Mouse (Mus musculus) MEL (cell line): ENCODE data around the gene Uggt1. TPM values are rescaled to one million over a fixed set of nuclear protein-coding genes. Genes with fewer than 3 reads are reported as not detected.

ENCODE experiments used
- DNase-seq: peaks from one replicate; pipeline ENCODE4 v3.0.0; 2011; ENCODE audit warnings: low read depth, low spot score
- H3K27ac ChIP-seq: 2 replicates; pipeline ENCODE4 v1.5.1; 2012; ENCODE audit warnings: low read depth, mild to moderate bottlenecking, control low read depth, low read length, moderate library complexity; ENCODE audit not compliant: control insufficient read depth
- H3K27me3 ChIP-seq, 2 experiments: fragments of 150-350 bp in 1 of 2; sonication (generic) in 1 of 2; 2 replicates each; pipeline ENCODE4 v1.6.1; 2012; ENCODE audit warnings: low read length in 2 of 2, mild to moderate bottlenecking in 2 of 2, improper control_type of control experiment in 1 of 2, moderate library complexity in 1 of 2; ENCODE audit not compliant: insufficient read depth in 2 of 2, control insufficient read depth in 1 of 2
- H3K36me3 ChIP-seq, 2 experiments: 2 replicates each; pipeline ENCODE4 v1.6.1; 2012 to 2014; ENCODE audit warnings: low read length in 2 of 2, improper control_type of control experiment in 1 of 2, inconsistent platforms in 1 of 2, mild to moderate bottlenecking in 1 of 2; ENCODE audit not compliant: insufficient read depth in 2 of 2, control insufficient read depth in 1 of 2
- H3K4me1 ChIP-seq, 2 experiments: fragments of 150-350 bp in 1 of 2; sonication (generic) in 1 of 2; 2 replicates each; pipeline ENCODE4 v1.6.1; 2012; ENCODE audit warnings: low read length in 2 of 2, improper control_type of control experiment in 1 of 2, mild to moderate bottlenecking in 1 of 2; ENCODE audit not compliant: insufficient read depth in 2 of 2, control insufficient read depth in 1 of 2
- H3K4me3 ChIP-seq, 2 experiments: fragments of 150-350 bp in 1 of 2; sonication (generic) in 1 of 2; 2 replicates each; pipeline ENCODE4 v1.5.1; 2012; ENCODE audit warnings: low read depth in 2 of 2, low read length in 2 of 2, mild to moderate bottlenecking in 2 of 2, moderate library complexity in 2 of 2, control low read depth in 1 of 2, improper control_type of control experiment in 1 of 2; ENCODE audit not compliant: control insufficient read depth in 1 of 2, insufficient read depth in 1 of 2
- H3K79me2 ChIP-seq: 2 replicates; pipeline ENCODE4 v1.6.1; 2012; ENCODE audit warnings: mild to moderate bottlenecking, low read length, moderate library complexity; ENCODE audit not compliant: control insufficient read depth, poor library complexity, insufficient read depth
- H3K9ac ChIP-seq: 2 replicates; pipeline ENCODE4 v1.6.1; 2012; ENCODE audit warnings: low read depth, mild to moderate bottlenecking, control low read depth, low read length, moderate library complexity; ENCODE audit not compliant: control insufficient read depth, poor library complexity, severe bottlenecking
- H3K9me3 ChIP-seq: fragments of 150-350 bp; sonication (generic); replicated peaks from 2 replicates; pipeline ENCODE4 v1.6.1; 2012; ENCODE audit warnings: mild to moderate bottlenecking, low read length, improper control_type of control experiment, moderate library complexity; ENCODE audit not compliant: insufficient read depth
- BHLHE40 ChIP-seq: IDR thresholded peaks from 2 replicates; pipeline ENCODE4 v1.6.1; 2012; ENCODE audit warnings: low read depth, mild to moderate bottlenecking, inconsistent platforms, low read length, improper control_type of control experiment, borderline replicate concordance
- CHD2 ChIP-seq: IDR thresholded peaks from 2 replicates; pipeline ENCODE4 v1.6.1; 2011; ENCODE audit warnings: low read length, improper control_type of control experiment
- CTCF ChIP-seq, 3 experiments: IDR thresholded peaks in 2 of 3; conservative IDR thresholded peaks in 1 of 3; 2 replicates each; pipeline ENCODE4 v1.5.1; 2011 to 2012; ENCODE audit warnings: low read length in 3 of 3, low read depth in 2 of 3, mild to moderate bottlenecking in 2 of 3, improper control_type of control experiment in 1 of 3, inconsistent platforms in 1 of 3, mixed read lengths in 1 of 3, moderate library complexity in 1 of 3; ENCODE audit not compliant: control insufficient read depth in 1 of 3, insufficient read depth in 1 of 3, poor library complexity in 1 of 3, severe bottlenecking in 1 of 3
- E2F4 ChIP-seq: IDR thresholded peaks from 2 replicates; pipeline ENCODE4 v1.6.1; 2011; ENCODE audit warnings: low read depth, low read length, improper control_type of control experiment, borderline replicate concordance
- ELF1 ChIP-seq: IDR thresholded peaks from 2 replicates; pipeline ENCODE4 v1.6.1; 2014; ENCODE audit warnings: low read depth, mild to moderate bottlenecking, inconsistent platforms, low read length, improper control_type of control experiment, moderate library complexity
- EP300 ChIP-seq, 2 experiments: IDR thresholded peaks; 2 replicates each; pipeline ENCODE4 v1.6.1; 2011; ENCODE audit warnings: improper control_type of control experiment in 2 of 2, low read length in 2 of 2, low read depth in 1 of 2, mild to moderate bottlenecking in 1 of 2
- GABPA ChIP-seq: IDR thresholded peaks from 2 replicates; pipeline ENCODE4 v1.6.1; 2012; ENCODE audit warnings: low read depth, mild to moderate bottlenecking, inconsistent platforms, low read length, improper control_type of control experiment, moderate library complexity
- GATA1 ChIP-seq: IDR thresholded peaks from 2 replicates; pipeline ENCODE4 v1.6.1; 2011; ENCODE audit warnings: low read depth, low read length, improper control_type of control experiment
- MAFK ChIP-seq: IDR thresholded peaks from 2 replicates; pipeline ENCODE4 v1.6.1; 2011; ENCODE audit warnings: low read depth, mild to moderate bottlenecking, low read length, improper control_type of control experiment, borderline replicate concordance
- MAX ChIP-seq: IDR thresholded peaks from 2 replicates; pipeline ENCODE4 v1.6.1; 2011; ENCODE audit warnings: low read length, improper control_type of control experiment
- MAZ ChIP-seq: IDR thresholded peaks from 2 replicates; pipeline ENCODE4 v1.6.1; 2012; ENCODE audit warnings: low read depth, mild to moderate bottlenecking, inconsistent platforms, low read length, improper control_type of control experiment
- MXI1 ChIP-seq: IDR thresholded peaks from 2 replicates; pipeline ENCODE4 v1.6.1; 2011; ENCODE audit warnings: mild to moderate bottlenecking, low read depth, low read length, improper control_type of control experiment
- MYC ChIP-seq: IDR thresholded peaks from 2 replicates; pipeline ENCODE4 v1.6.1; 2011; ENCODE audit warnings: low read depth, mild to moderate bottlenecking, low read length, improper control_type of control experiment, moderate library complexity
- NELFE ChIP-seq: IDR thresholded peaks from 2 replicates; pipeline ENCODE4 v1.6.1; 2011; ENCODE audit warnings: low read depth, low read length, improper control_type of control experiment
- RAD21 ChIP-seq: IDR thresholded peaks from 2 replicates; pipeline ENCODE4 v1.6.1; 2011; ENCODE audit warnings: mild to moderate bottlenecking, low read depth, low read length, improper control_type of control experiment
- SIN3A ChIP-seq: IDR thresholded peaks from 2 replicates; pipeline ENCODE4 v1.6.1; 2012; ENCODE audit warnings: low read length, improper control_type of control experiment, inconsistent platforms
- SMC3 ChIP-seq: IDR thresholded peaks from 2 replicates; pipeline ENCODE4 v1.6.1; 2011; ENCODE audit warnings: low read depth, low read length, improper control_type of control experiment
- USF1 ChIP-seq: IDR thresholded peaks from 2 replicates; pipeline ENCODE4 v1.6.1; 2014; ENCODE audit warnings: low read depth, mild to moderate bottlenecking, inconsistent platforms, low read length, improper control_type of control experiment, moderate library complexity
- ZC3H11A ChIP-seq: IDR thresholded peaks from 2 replicates; pipeline ENCODE4 v1.6.1; 2012; ENCODE audit warnings: low read depth, mild to moderate bottlenecking, inconsistent platforms, low read length, improper control_type of control experiment
- ZNF384 ChIP-seq: IDR thresholded peaks from 2 replicates; pipeline ENCODE4 v1.6.1; 2012; ENCODE audit warnings: low read depth, mild to moderate bottlenecking, inconsistent platforms, low read length, improper control_type of control experiment
- polyA plus RNA-seq, 2 experiments: library from polyadenylated mRNA; stranded (reverse) in 1 of 2; unstranded in 1 of 2; fragments of >175 nt in 1 of 2; fragments of >200 nt in 1 of 2; gene quantifications; 2 replicates each; pipeline versions ENCODE4 v1.2.1 to v1.2.4; 2012; ENCODE audit warnings: low replicate concordance in 2 of 2, low read depth in 1 of 2; ENCODE audit not compliant: insufficient read length in 2 of 2, insufficient read depth in 1 of 2, missing spikeins in 1 of 2
- total RNA-seq: library from RNA; depleted of rRNA; stranded (reverse); fragments of 300-350 nt; gene quantifications from 2 replicates; pipeline ENCODE4 v1.2.3, GENCODE M21; 2012

Gene Uggt1
- total and polyA plus RNA-seq, 3 experiments = 33.8 to 98.3 (median 47.9) TPM

DNA sequence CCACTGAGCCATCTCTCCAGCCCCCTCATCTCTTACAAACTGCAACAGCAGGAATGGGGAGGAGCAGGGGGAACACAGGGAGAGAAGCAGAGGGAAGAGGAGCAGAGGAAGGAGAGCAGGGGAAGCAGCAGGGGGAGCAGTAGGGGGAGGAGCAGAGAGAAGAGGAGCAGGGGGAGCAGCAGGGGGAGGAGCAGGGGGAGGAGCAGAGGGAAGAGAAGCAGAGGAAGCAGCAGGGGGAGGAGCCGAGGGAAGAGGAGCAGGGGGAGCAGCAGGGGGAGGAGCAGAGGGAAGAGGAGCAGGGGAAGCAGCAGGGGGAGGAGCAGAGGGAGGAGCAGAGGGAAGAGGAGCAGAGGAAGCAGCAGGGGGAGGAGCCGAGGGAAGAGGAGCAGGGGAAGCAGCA lies 14.1 kb upstream of the Uggt1 start (continued):
- TF ChIP-seq NELFE = no peak
- TF ChIP-seq, all 39 proteins: peak for 0

DNA sequence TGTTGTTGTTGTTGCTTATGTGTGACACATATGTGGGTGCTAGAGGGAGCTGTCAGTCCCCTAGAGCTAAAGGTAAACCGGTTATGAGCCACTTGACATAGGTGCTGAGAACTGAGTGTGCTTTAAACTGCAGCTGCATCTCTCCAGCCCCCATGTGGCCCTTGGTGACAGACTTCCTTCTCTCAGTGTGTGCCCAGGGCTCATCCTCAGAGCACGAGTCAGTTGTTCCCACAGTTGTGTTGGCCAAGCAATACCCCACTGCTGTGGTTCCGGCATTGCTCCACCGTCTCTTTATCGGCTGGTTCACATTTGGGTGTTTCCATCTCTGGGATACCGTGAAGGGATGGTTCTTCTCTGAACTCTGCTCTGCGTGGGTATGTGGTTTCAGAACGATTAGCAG lies 12.8 kb upstream of the Uggt1 start:
- H3K36me3 ChIP-seq = peaks cover 0 to under 1% of the 10 kb centered on the region in 2 experiments; a peak in 1 of 4 replicates

DNA sequence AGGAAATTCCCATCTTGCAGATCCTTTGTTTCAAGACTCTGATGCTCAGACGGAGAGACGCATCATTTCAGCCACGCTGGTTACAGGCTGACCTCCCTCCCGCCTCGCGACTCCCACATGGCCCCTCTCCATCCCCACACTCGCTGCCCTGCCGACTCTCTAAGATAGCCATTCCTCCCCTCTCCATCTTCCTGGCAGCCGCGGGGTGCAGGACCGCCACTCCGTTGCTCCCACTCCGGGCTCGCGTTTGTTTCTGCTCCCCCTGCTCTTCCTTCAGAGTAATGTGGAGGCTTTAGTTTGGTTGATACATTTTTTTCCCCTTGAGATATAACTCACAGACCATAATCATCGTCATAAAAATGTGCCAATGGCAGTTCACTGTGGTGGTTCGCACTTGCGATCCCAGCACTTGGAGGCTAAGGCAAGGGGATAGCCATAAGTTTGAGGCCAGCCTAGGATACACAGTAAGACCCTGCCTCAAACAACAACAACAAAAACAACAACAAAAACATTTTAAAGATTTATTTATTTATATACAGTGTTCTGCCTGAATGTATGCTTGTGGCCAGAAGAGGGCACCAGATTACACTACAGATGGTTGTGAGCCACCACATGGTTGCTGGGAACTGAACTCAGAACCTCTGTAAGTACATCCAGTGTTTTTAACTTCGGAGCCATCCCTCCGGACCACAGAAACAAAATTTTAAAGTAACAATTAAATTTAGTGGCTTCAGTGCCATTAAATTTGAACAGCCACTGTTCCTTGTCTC lies 11.5 kb upstream of the Uggt1 start:
- Histone ChIP-seq H3K9me3 (no peaks in the 10 kb centered on the region), H3K9ac (no peak overlapping the region), H3K27me3 (no peaks in the 10 kb centered on the region), H3K36me3 (no peaks in the 10 kb centered on the region), H3K79me2 (no peaks in the 10 kb centered on the region), H3K27ac (no peak overlapping the region), H3K4me3 (no peak overlapping the region), H3K4me1 (no peaks in the 10 kb centered on the region)
- TF ChIP-seq ZC3H11A (peak; percentile 52), SMC3 (peak; percentile 66), MXI1 (no peak), RAD21 (peak; percentile 61), SIN3A (no peak), CTCF (IDR thresholded peaks at IDR 0.05 in 2 of 3, conservative IDR thresholded peaks at IDR 0.05 in 1 of 3; ENCODE audit: control insufficient read depth in 1 of 3, insufficient read depth in 1 of 3, low read depth in 2 of 3, low read length in 3 of 3, poor library complexity in 1 of 3, severe bottlenecking in 1 of 3) (peak; percentile 16 to 54 (median 38); a peak in 2 of 6 replicates)
- DNase-seq = no peak

More for the DNA sequence above, 12.8 kb upstream of the Uggt1 start:
- H3K79me2 ChIP-seq = no peaks in the 10 kb centered on the region
- H3K9me3 ChIP-seq = no peaks in the 10 kb centered on the region
- H3K27ac ChIP-seq = no peak overlapping the region
- TF ChIP-seq MAFK (no peak), RAD21 (no peak), EP300 (IDR thresholded peaks at IDR 0.05; ENCODE audit: low read depth in 1 of 2, low read length in 2 of 2) (no peak), USF1 (no peak), ZNF384 (no peak), MAX (no peak), GABPA (no peak), ELF1 (no peak), MAZ (no peak), BHLHE40 (no peak), CHD2 (no peak), MYC (no peak), E2F4 (no peak), GATA1 (no peak)
- TF ChIP-seq, all 39 proteins: peak for 0
- Histone ChIP-seq H3K9ac (no peak overlapping the region), H3K27me3 (no peaks in the 10 kb centered on the region), H3K4me1 (peaks cover 2 to 5% of the 10 kb centered on the region in 2 experiments; a peak in 2 of 4 replicates), H3K4me3 (no peak overlapping the region)
- DNase-seq = no peak
